Mouse (Mus musculus) ES-E14 (cell line): ENCODE data around the gene E2f2. TPM values are rescaled to one million over a fixed set of nuclear protein-coding genes. Genes with fewer than 3 reads are reported as not detected.

Experiments used
- DNase-seq: peaks from one replicate; pipeline ENCODE4 v3.0.0-alpha.2; 2013; ENCODE audit warnings: low read depth, low spot score
- H3K27ac ChIP-seq: 2 replicates; pipeline ENCODE4 v1.5.1; 2012; ENCODE audit warnings: low read depth, mild to moderate bottlenecking, low read length, moderate library complexity, mixed read lengths; ENCODE audit not compliant: poor library complexity, insufficient read depth, severe bottlenecking
- H3K36me3 ChIP-seq: 2 replicates; pipeline ENCODE4 v1.6.1; 2012; ENCODE audit warnings: mild to moderate bottlenecking, low read length, moderate library complexity, mixed read lengths; ENCODE audit not compliant: control insufficient read depth, poor library complexity, insufficient read depth, severe bottlenecking
- H3K4me1 ChIP-seq, 2 experiments: fragments of 150-350 bp in 1 of 2; sonication (generic) in 1 of 2; 2 replicates each; pipeline ENCODE4 v1.6.1; 2012; ENCODE audit warnings: low read length in 2 of 2, mild to moderate bottlenecking in 1 of 2, mixed read lengths in 1 of 2; ENCODE audit not compliant: control insufficient read depth in 2 of 2, insufficient read depth in 2 of 2, poor library complexity in 1 of 2
- H3K4me3 ChIP-seq, 2 experiments: fragments of 150-350 bp in 1 of 2; sonication (generic) in 1 of 2; 2 replicates each; pipeline ENCODE4 v1.5.1; 2012; ENCODE audit warnings: low read length in 2 of 2, low read depth in 1 of 2, mild to moderate bottlenecking in 1 of 2, mixed read lengths in 1 of 2; ENCODE audit not compliant: insufficient read depth in 1 of 2, poor library complexity in 1 of 2, severe bottlenecking in 1 of 2
- H3K9ac ChIP-seq: 2 replicates; pipeline ENCODE4 v1.6.1; 2012; ENCODE audit warnings: low read depth, mild to moderate bottlenecking, low read length, mixed read lengths; ENCODE audit not compliant: poor library complexity, insufficient read depth, severe bottlenecking
- H3K9me3 ChIP-seq: fragments of 150-350 bp; sonication (generic); 2 replicates; pipeline ENCODE4 v1.6.1; 2012; ENCODE audit warnings: low read depth, mild to moderate bottlenecking, low read length; ENCODE audit not compliant: control insufficient read depth, insufficient read depth
- CHD2 ChIP-seq: IDR thresholded peaks from 2 replicates; pipeline ENCODE4 v1.6.1; 2014; ENCODE audit warnings: mild to moderate bottlenecking, low read depth, low read length, inconsistent platforms
- HCFC1 ChIP-seq: IDR thresholded peaks from 2 replicates; pipeline ENCODE4 v1.6.1; 2012; ENCODE audit warnings: low read length, inconsistent platforms, borderline replicate concordance; ENCODE audit not compliant: insufficient read depth
- MAFK ChIP-seq: IDR thresholded peaks from 2 replicates; pipeline ENCODE4 v1.6.1; 2014; ENCODE audit warnings: mild to moderate bottlenecking, low read depth, low read length, inconsistent platforms; ENCODE audit not compliant: insufficient read depth
- ZC3H11A ChIP-seq: IDR thresholded peaks from 2 replicates; pipeline ENCODE4 v1.6.1; 2012; ENCODE audit warnings: low read depth, mild to moderate bottlenecking, inconsistent platforms, low read length, borderline replicate concordance
- ZNF384 ChIP-seq: IDR thresholded peaks from 2 replicates; pipeline ENCODE4 v1.6.1; 2012; ENCODE audit warnings: low read depth, low read length, inconsistent platforms
- in situ Hi-C, 2 experiments: fragments of 600-800 bp; cut with MboI; formaldehyde crosslinking; loops; one replicate each; pipeline ENCODE4 v1.15.1; 2025; ENCODE audit warnings: low sequenced_read_pairs in 2 of 2, inconsistent platforms in 1 of 2; ENCODE audit not compliant: unreplicated experiment in 2 of 2
- total RNA-seq: library from RNA; depleted of rRNA; stranded (reverse); fragments of 300-350 nt; gene quantifications from 2 replicates; pipeline ENCODE4 v1.2.3, GENCODE M21; 2012; rRNA removed

E2f2 gene
- 7.5 and 9.8 TPM in 2 replicates for total RNA-seq

DNA sequence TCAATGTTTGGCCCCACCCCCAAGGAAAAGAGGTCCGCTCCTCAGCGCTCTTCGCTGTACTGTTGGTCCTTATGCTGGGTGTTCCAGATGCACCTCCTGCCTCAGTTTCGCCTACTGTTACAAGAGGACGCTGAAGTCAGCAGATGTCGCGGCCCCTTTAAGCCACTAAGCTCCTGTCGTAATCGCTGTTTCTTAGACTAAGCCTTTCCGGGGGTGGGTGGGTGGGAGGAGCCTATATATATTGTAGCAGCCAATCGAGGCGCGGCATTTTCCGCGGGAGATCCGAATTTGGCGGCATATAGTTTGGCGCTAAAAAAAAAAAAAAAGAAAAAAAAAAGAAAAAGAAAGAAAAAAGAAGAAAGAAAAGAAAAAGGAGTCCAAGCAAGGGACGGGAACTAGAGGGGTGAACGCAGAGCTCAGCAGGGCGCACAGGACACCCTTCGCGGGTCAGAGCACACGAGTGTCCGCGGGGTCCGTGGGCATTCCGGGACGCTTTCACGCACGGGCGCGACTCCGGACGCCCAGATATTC, at the start of gene E2f2:
Gene E2f2 (plus strand): TSS at position 384 of the 531 bp plus-strand sequence.
- Histone ChIP-seq H3K27ac (0 out of 2 replicates have a peak within 1 kb of the TSS, but pooled peaks have one; percentile 17), H3K9me3 (no peaks in the 10 kb centered on the region), H3K4me3 (peak within 1 kb of the TSS; percentile 60 to 79), H3K4me1 (peaks cover 2 to 31% of the 10 kb centered on the region in 2 experiments; a peak in 3 of 4 replicates), H3K9ac (peak within 1 kb of the TSS; percentile 75), H3K36me3 (no peaks in the 10 kb centered on the region; the same call in 1 of the 2 replicates)
- in situ Hi-C loops: no loop called here
- TF ChIP-seq ZC3H11A: no peak
- TF ChIP-seq ZNF384: peak; percentile 96
- no peak for DNase-seq

DNA sequence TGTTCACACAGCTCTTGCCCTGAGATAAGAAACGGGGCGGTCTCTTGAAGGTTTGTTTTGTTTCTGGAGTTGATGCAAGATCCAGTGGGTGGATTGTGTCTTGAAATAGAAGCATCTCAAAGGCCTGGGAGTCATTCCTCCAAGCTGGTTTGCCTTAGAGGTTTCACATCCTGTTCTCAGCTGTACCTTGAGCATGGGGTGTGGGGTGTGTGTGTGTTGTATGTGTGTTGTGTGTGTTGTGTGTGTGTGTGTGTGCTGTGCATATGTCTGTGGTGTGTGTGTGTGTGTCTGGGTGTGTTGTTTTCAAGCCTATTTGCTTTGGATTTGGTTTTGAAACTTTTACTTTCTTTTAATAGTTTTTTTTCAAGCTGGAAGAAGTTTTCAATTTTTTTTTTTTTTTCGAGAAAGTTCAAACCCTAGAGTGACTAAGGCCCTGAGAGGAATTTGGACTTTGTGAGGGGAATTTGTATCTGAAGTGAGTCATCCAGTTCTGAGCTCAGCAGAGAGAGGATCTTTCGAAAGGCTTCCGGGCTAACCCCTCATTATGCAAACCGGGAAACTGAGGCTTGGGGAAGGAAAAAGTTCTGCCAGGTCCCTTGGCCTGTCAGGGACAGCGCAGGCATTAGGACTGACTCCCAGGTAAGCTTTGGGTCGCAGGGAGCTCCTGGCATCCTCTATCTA, 48.9 kb upstream of the E2f2 start:
- no peak overlapping the region for H3K27ac ChIP-seq
- no peak for DNase-seq
- no peaks in the 10 kb centered on the region for H3K4me1 ChIP-seq
- in situ Hi-C loops: no loop called here
- H3K9ac ChIP-seq: no peak overlapping the region
- no peaks in the 10 kb centered on the region for H3K36me3 ChIP-seq
- no peaks in the 10 kb centered on the region for H3K9me3 ChIP-seq
- H3K4me3 ChIP-seq: no peak overlapping the region
- TF ChIP-seq ZNF384: no peak
- no peak for TF ChIP-seq MAFK
- no peak for TF ChIP-seq HCFC1
- no peak for TF ChIP-seq CHD2
- no peak for TF ChIP-seq ZC3H11A

- Histone ChIP-seq H3K27ac (no peak overlapping the region), H3K9ac (no peak overlapping the region), H3K4me3 (no peak overlapping the region), H3K9me3 (no peaks in the 10 kb centered on the region), H3K4me1 (no peaks in the 10 kb centered on the region), H3K36me3 (no peaks in the 10 kb centered on the region)
- in situ Hi-C loops: no loop called here
- TF ChIP-seq ZNF384 (no peak), ZC3H11A (no peak), HCFC1 (no peak), CHD2 (no peak), MAFK (no peak)
- DNase-seq: no peak
Measured at GRCm38 (mm10) chr4:136123792-136124161, 48.4 kb upstream of the E2f2 start.

GRCm38 (mm10) chr4:136124581-136124980, 47.6 kb upstream of the E2f2 start:
- TF ChIP-seq HCFC1: no peak
- no peak for TF ChIP-seq ZC3H11A
- no peak for TF ChIP-seq ZNF384
- TF ChIP-seq MAFK: no peak
- TF ChIP-seq CHD2: no peak
- in situ Hi-C loops: no loop called here
- Histone ChIP-seq H3K4me1 (no peaks in the 10 kb centered on the region), H3K9me3 (no peaks in the 10 kb centered on the region), H3K36me3 (no peaks in the 10 kb centered on the region), H3K4me3 (no peak overlapping the region), H3K9ac (no peak overlapping the region), H3K27ac (no peak overlapping the region)
- no peak for DNase-seq

DNA sequence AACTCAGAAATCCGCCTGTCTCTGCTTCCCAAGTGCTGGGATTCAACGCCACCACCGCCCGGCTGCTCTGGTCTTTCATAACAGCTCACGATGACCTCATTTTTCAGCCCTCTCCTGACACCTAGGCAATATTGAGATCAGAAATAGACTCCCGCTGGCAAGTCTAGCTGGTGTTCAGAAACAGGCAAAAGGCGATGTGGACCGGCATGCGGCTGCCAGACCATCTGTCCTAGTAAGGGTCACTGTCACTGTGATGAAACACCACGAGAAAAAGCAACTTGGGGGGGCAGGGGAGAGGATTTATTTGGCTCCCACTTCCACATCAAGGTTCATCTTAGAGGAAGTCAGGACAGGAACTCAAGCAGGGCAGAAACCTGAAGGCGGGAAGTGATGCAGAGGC, 46.7 kb upstream of the E2f2 start:
- Histone ChIP-seq H3K36me3 (no peaks in the 10 kb centered on the region), H3K4me1 (no peaks in the 10 kb centered on the region), H3K27ac (no peak overlapping the region), H3K9ac (no peak overlapping the region), H3K4me3 (no peak overlapping the region), H3K9me3 (no peaks in the 10 kb centered on the region)
- TF ChIP-seq ZC3H11A: no peak
- TF ChIP-seq HCFC1: no peak
- TF ChIP-seq ZNF384: no peak
- TF ChIP-seq CHD2: no peak
- TF ChIP-seq MAFK: no peak
- no peak for DNase-seq
- in situ Hi-C loops: no loop called here
